Mouse (Mus musculus) heart, adult 2 months (tissue): Measurements from ENCODE around the gene Slc35a3. TPM values are rescaled to one million over a fixed set of nuclear protein-coding genes. Genes with fewer than 3 reads are reported as not detected.
"Not testable (repeated sequence)": the region's sequence is repeated elsewhere in the genome, so short reads cannot be mapped to it uniquely, and the experiment has no call there.

ENCODE experiments used
- DNase-seq, 2 experiments: peaks; one replicate each; pipeline ENCODE4 v3.0.0; 2021
- H3K27ac ChIP-seq: fragments of 200-600 bp; 2 replicates; pipeline ENCODE4 v1.8.1; 2022
- H3K27me3 ChIP-seq: fragments of 200-500 bp; 2 replicates; pipeline ENCODE4 v1.6.1; 2012; ENCODE audit warnings: mild to moderate bottlenecking, low read length, inconsistent platforms, mixed read lengths; ENCODE audit not compliant: control insufficient read depth, insufficient read depth
- H3K36me3 ChIP-seq: fragments of 200-500 bp; 2 replicates; pipeline ENCODE4 v1.6.1; 2012; ENCODE audit warnings: low read length, inconsistent platforms; ENCODE audit not compliant: control insufficient read depth, insufficient read depth
- H3K4me1 ChIP-seq: fragments of 200-500 bp; 2 replicates; pipeline ENCODE4 v1.6.1; 2011; ENCODE audit warnings: low read length; ENCODE audit not compliant: control insufficient read depth, insufficient read depth
- H3K4me3 ChIP-seq: fragments of 200-600 bp; 2 replicates; pipeline ENCODE4 v1.8.1; 2022
- H3K79me2 ChIP-seq: fragments of 200-500 bp; replicated peaks from 2 replicates; pipeline ENCODE4 v1.6.1; 2012; ENCODE audit warnings: mild to moderate bottlenecking, inconsistent platforms, low read length, moderate library complexity, mixed read lengths; ENCODE audit not compliant: control insufficient read depth, insufficient read depth
- H3K9ac ChIP-seq: fragments of 200-500 bp; 2 replicates; pipeline ENCODE4 v1.6.1; 2012; ENCODE audit warnings: low read depth, mild to moderate bottlenecking, control low read depth, inconsistent platforms, low read length, mixed read lengths
- CTCF ChIP-seq: fragments of 200-600 bp; IDR thresholded peaks from 2 replicates; pipeline ENCODE4 v1.8.1; 2022; ENCODE audit warnings: antibody characterized with exemption, mild to moderate bottlenecking, moderate library complexity
- EP300 ChIP-seq: fragments of 200-500 bp; IDR thresholded peaks from 2 replicates; pipeline ENCODE4 v1.6.1; 2011; ENCODE audit warnings: low read depth, low read length, control low read depth; ENCODE audit not compliant: insufficient read depth
- POLR2A ChIP-seq: fragments of 200-500 bp; IDR thresholded peaks from 2 replicates; pipeline ENCODE4 v1.6.1; 2011; ENCODE audit warnings: mild to moderate bottlenecking, low read depth, low read length, control low read depth; ENCODE audit not compliant: insufficient read depth
- WGBS: fragments of 180-500 bp; shearing (Covaris S2); methylation state at CpG from one replicate; pipeline ENCODE4 v1.1.7; 2018; 5-methylcytosine and 5-hydroxymethylcytosine counted together
- intact Hi-C: fragments of 180-260 bp; cut with DNase I; formaldehyde crosslinking; loops from one replicate; pipeline ENCODE4 v1.15.1; 2025
- long read RNA-seq: library from polyadenylated mRNA; stranded (forward); transcript quantifications from one replicate; pipeline ENCODE4 v2.0.0, GENCODE M21; 2021
- polyA plus RNA-seq: library from polyadenylated mRNA; depleted of rRNA; stranded (reverse); fragments of >200 nt; gene quantifications from 2 replicates; pipeline ENCODE4 v1.2.3, GENCODE M21; 2012; rRNA removed
- total RNA-seq, 2 experiments: library from RNA; stranded (reverse); gene quantifications; 2 replicates each; pipeline ENCODE4 v1.2.3; 2021

Gene Slc35a3
- total RNA-seq (10 to 100 TPM; 10.7 to 11.2 TPM), polyA plus RNA-seq (5.7 and 10.2 TPM in 2 replicates)
- long read RNA-seq, full-length matches to known transcripts, result 4 of 10 reads
- long read RNA-seq, partial matches to known transcripts, result 2 of 10 reads
- long read RNA-seq, other reads (novel, unspliced or antisense), result 4 of 10 reads

GRCm38 (mm10) chr3:116712436-116712881 lies at the start of gene Slc35a3:
TSS of gene Slc35a3 (minus strand) at chr3:116712831.
- peak within 1 kb of the TSS; percentile 93 for H3K9ac ChIP-seq
- H3K27ac ChIP-seq, result peak within 1 kb of the TSS; percentile 91
- WGBS, result 2% methylated on average over 8 of the region's 8 CpGs
- H3K4me1 ChIP-seq, result peaks cover 9% of the 10 kb centered on the region
- TF ChIP-seq EP300, result no peak
- TF ChIP-seq CTCF, result no peak
- TF ChIP-seq POLR2A, result no peak
- H3K4me3 ChIP-seq, result peak within 1 kb of the TSS; percentile 80
- H3K79me2 ChIP-seq, result peaks cover 4% of the 10 kb centered on the region; the same call in 1 of the 2 replicates
- intact Hi-C loops, result loop anchor here (5.0 kb wide), 1 partner anchor 200 kb away; the partner anchor contains the start of gene Dbt
- DNase-seq, result no peak
- no peaks in the 10 kb centered on the region for H3K27me3 ChIP-seq
- H3K36me3 ChIP-seq, result peaks cover 4% of the 10 kb centered on the region; the same call in 1 of the 2 replicates

DNA sequence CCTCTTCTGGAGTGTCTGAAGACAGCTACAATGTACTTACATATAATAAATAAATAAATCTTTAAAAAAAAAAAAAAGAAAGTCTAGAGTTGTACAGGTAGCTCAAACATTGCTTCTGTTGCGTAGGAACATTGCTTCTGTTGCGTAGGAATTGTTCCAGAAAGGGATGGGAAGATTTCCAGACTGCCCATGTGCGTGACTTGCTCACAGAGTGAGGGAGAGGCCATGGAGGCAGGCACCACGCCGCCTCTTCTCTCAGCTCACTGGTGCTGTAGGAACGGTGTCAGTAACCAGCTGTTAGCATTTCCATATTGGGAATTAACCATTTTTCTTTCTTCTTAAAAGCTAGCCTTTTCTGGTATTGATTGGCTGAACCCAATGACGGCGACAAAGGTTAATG lies 40.2 kb upstream of the Slc35a3 start:
- no peak overlapping the region for H3K27ac ChIP-seq
- no peaks in the 10 kb centered on the region; the same call in 1 of the 2 replicates for H3K4me1 ChIP-seq
- H3K4me3 ChIP-seq, result no peak overlapping the region
- intact Hi-C loops, result loop anchor here (5.0 kb wide), 1 partner anchor 246 kb away; the partner anchor contains the start of gene Rtca
- WGBS, result 80% methylated on average over 8 of the region's 8 CpGs
- H3K79me2 ChIP-seq, result no peaks in the 10 kb centered on the region
- TF ChIP-seq CTCF, result no peak
- TF ChIP-seq EP300, result no peak
- TF ChIP-seq POLR2A, result no peak
- no peaks in the 10 kb centered on the region for H3K27me3 ChIP-seq
- DNase-seq, result no peak
- no peak overlapping the region for H3K9ac ChIP-seq
- H3K36me3 ChIP-seq, result no peaks in the 10 kb centered on the region

- DNase-seq, result no peak
- H3K36me3 ChIP-seq, result no peaks in the 10 kb centered on the region
- WGBS, result 83% methylated on average over 4 of the region's 4 CpGs
These were observed 38.7 kb upstream of the Slc35a3 start for GRCm38 (mm10) chr3:116751191-116751860.

DNA sequence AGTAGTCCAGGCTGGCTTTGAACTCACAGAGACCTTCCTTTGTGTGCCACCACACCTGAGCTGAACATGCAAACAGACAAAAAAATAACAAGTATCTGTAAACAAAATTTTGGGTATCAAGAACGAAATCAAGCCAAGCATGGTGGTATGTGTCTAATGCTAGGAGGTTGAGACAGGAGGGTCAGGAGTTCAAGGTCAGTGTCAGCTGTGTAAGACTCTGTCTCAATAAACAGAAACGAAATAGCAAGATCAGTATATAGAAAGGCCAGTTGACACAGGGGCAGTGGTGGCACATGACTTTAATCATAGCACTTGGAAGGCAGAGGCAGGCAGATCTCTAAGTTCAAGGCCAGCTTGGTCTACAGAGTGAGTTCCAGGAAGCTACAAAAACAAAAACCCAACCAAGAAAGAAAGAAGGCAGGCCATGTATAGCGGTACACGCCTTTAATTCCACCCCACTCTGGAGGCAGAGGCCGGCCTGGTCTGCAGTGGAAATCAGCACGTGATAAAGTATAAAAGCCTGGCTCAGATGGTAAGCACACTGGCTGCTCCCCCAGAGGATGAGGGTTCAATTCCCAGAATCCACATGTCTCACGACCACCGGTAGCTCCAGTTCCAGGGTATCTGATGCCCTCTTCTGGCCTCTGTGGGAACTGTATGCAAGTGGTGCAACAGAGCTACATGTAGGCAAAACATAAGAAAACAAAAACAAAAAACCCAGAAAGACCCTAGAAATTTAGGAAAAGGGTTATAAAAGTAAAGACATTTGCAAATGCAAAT lies 36.0 kb upstream of the Slc35a3 start:
- peak; percentile 13 to 47 for DNase-seq

More at GRCm38 (mm10) chr3:116751191-116751860, 38.7 kb upstream of the Slc35a3 start:
- no peak overlapping the region for H3K4me3 ChIP-seq
- no peaks in the 10 kb centered on the region for H3K27me3 ChIP-seq
- intact Hi-C loops, result loop anchor here (2.0 to 5.0 kb wide), 2 partner anchors 157 to 244 kb away; partner anchors contain the start of genes Rtca and Sass6
- H3K27ac ChIP-seq, result no peak overlapping the region
- no peaks in the 10 kb centered on the region for H3K79me2 ChIP-seq
- no peak overlapping the region for H3K9ac ChIP-seq
- TF ChIP-seq EP300 (no peak), CTCF (peak; percentile 86)
- H3K4me1 ChIP-seq, result no peaks in the 10 kb centered on the region; the same call in 1 of the 2 replicates

DNA sequence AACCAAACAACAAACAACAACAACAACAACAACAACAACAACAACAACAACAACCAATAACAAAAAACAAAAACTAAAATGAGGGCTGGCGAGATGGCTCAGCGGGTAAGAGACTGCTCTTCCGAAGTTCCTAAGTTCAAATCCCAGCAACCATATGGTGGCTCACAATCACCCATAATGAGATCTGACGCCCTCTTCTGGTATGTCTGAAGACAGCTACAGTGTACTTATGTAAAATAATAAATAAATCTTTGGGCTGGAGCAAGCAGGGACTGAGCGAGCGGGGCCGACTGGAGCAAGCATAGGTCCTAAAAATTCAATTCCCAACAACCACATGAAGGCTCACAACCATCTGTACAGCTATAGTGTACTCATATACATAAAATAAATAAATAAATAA lies 35.0 kb upstream of the Slc35a3 start:
- 92% methylated on average over 7 of the region's 7 CpGs for WGBS
- not testable (repeated sequence) for DNase-seq, H3K27ac ChIP-seq, H3K9ac ChIP-seq, H3K4me1 ChIP-seq, H3K36me3 ChIP-seq, H3K79me2 ChIP-seq, H3K4me3 ChIP-seq, H3K27me3 ChIP-seq
- peak; percentile 40 for TF ChIP-seq CTCF
- intact Hi-C loops, result loop anchor here (5.0 kb wide), 1 partner anchor 415 kb away; no protein-coding TSS in a partner anchor

More for the DNA sequence above, 36.0 kb upstream of the Slc35a3 start:
- no peaks in the 10 kb centered on the region for H3K79me2 ChIP-seq
- no peaks in the 10 kb centered on the region for H3K36me3 ChIP-seq
- no peaks in the 10 kb centered on the region for H3K27me3 ChIP-seq
- intact Hi-C loops, result loop anchor here (5.0 kb wide), 1 partner anchor 416 kb away; no protein-coding TSS in a partner anchor
- TF ChIP-seq CTCF, result peak; percentile 83
- no peak for TF ChIP-seq POLR2A
- no peak overlapping the region for H3K9ac ChIP-seq
- no peaks in the 10 kb centered on the region; the same call in 1 of the 2 replicates for H3K4me1 ChIP-seq
- 57% methylated on average over 8 of the region's 8 CpGs for WGBS
- no peak overlapping the region for H3K27ac ChIP-seq
- H3K4me3 ChIP-seq, result no peak overlapping the region
